Mouse (Mus musculus) stomach, embryonic 15.5 days (tissue): Measurements from ENCODE around the gene Arhgap18. TPM values are rescaled to one million over a fixed set of nuclear protein-coding genes. Genes with fewer than 3 reads are reported as not detected.

Source experiments
- ATAC-seq: fragments of 200-750 bp; cut with Nextera tagmentation; 2 replicates; pipeline ENCODE4 v1.8.0; 2017; ENCODE audit warnings: low read depth, moderate number of reproducible peaks, moderate TSS enrichment; ENCODE audit not compliant: insufficient read depth, low FRiP score
- H3K27ac ChIP-seq: fragments of 300-500 bp; sonication (generic); 2 replicates; pipeline ENCODE4 v1.5.1; 2015; ENCODE audit warnings: mild to moderate bottlenecking, inconsistent platforms
- H3K27me3 ChIP-seq: fragments of 300-500 bp; sonication (generic); replicated peaks from 2 replicates; pipeline ENCODE4 v1.6.1; 2015; ENCODE audit warnings: inconsistent platforms
- H3K36me3 ChIP-seq: fragments of 300-500 bp; sonication (generic); 2 replicates; pipeline ENCODE4 v1.6.1; 2015; ENCODE audit warnings: inconsistent platforms
- H3K4me1 ChIP-seq: fragments of 300-500 bp; sonication (generic); 2 replicates; pipeline ENCODE4 v1.6.1; 2015; ENCODE audit warnings: inconsistent platforms
- H3K4me2 ChIP-seq: fragments of 300-500 bp; sonication (generic); 2 replicates; pipeline ENCODE4 v1.6.1; 2015; ENCODE audit warnings: mild to moderate bottlenecking, inconsistent platforms
- H3K4me3 ChIP-seq: fragments of 300-500 bp; sonication (generic); replicated peaks from 2 replicates; pipeline ENCODE4 v1.5.1; 2015; ENCODE audit warnings: inconsistent platforms
- H3K9ac ChIP-seq: fragments of 300-500 bp; sonication (generic); 2 replicates; pipeline ENCODE4 v1.6.1; 2015; ENCODE audit warnings: inconsistent platforms
- H3K9me3 ChIP-seq: fragments of 300-500 bp; sonication (generic); 2 replicates; pipeline ENCODE4 v1.6.1; 2016; ENCODE audit warnings: inconsistent platforms
- WGBS: fragments of 180-500 bp; shearing (Covaris S2); methylation state at CpG from one replicate; pipeline ENCODE4 v1.1.7; 2015; 5-methylcytosine and 5-hydroxymethylcytosine counted together
- polyA plus RNA-seq: library from polyadenylated mRNA; unstranded; fragments of >200 nt; fragmentation: Nextera tagmentation; extraction: Ambion mirVana; gene quantifications from 2 replicates; pipeline ENCODE4 v1.2.1, GENCODE M21; 2015

Gene Arhgap18
- polyA plus RNA-seq, 1 experiment from 2014 or later = 35.6 TPM

DNA sequence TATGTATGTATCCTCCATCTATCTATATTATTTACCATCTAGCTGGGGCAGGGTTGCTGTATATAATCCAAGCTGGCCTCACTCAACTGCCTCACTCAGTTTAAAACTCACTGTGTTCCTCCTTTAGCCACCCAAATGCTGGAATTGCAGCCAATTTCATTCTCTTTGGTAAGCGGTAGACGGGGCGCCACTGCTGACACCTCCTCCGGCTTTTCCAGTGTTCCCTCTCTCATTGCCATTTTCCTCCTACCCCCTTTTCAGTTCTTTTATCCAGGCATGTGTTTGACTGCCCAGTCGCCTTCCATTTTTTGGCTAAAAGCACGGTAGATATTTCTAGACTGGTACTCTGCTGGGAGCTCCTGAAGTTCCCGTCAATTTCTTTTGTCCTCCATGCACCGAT, 62.4 kb downstream of the Arhgap18 start:
- H3K27ac ChIP-seq = no peak overlapping the region
- H3K4me2 ChIP-seq = no peak overlapping the region
- H3K36me3 ChIP-seq = no peaks in the 10 kb centered on the region
- no peak overlapping the region for H3K4me3 ChIP-seq
- no peak for ATAC-seq
- no peaks in the 10 kb centered on the region for H3K4me1 ChIP-seq
- no peaks in the 10 kb centered on the region for H3K9me3 ChIP-seq
- 91% methylated on average over 8 of the region's 8 CpGs for WGBS
- H3K27me3 ChIP-seq = no peaks in the 10 kb centered on the region
- no peak overlapping the region for H3K9ac ChIP-seq

GRCm38 (mm10) chr10:26820326-26820725, 67.1 kb downstream of the Arhgap18 start:
- Histone ChIP-seq H3K4me3 (no peak overlapping the region), H3K36me3 (no peaks in the 10 kb centered on the region), H3K4me2 (no peak overlapping the region), H3K9ac (no peak overlapping the region), H3K27me3 (no peaks in the 10 kb centered on the region), H3K4me1 (no peaks in the 10 kb centered on the region), H3K27ac (no peak overlapping the region), H3K9me3 (no peaks in the 10 kb centered on the region)
- no peak for ATAC-seq

- Histone ChIP-seq H3K27me3 (no peaks in the 10 kb centered on the region), H3K4me1 (no peaks in the 10 kb centered on the region), H3K27ac (no peak overlapping the region), H3K9me3 (no peaks in the 10 kb centered on the region), H3K36me3 (no peaks in the 10 kb centered on the region), H3K4me3 (no peak overlapping the region), H3K4me2 (no peak overlapping the region), H3K9ac (no peak overlapping the region)
- ATAC-seq = no peak
- 81% methylated on average over 1 of the region's 1 CpGs for WGBS
Measured at GRCm38 (mm10) chr10:26820936-26821335, 67.7 kb downstream of the Arhgap18 start.

DNA sequence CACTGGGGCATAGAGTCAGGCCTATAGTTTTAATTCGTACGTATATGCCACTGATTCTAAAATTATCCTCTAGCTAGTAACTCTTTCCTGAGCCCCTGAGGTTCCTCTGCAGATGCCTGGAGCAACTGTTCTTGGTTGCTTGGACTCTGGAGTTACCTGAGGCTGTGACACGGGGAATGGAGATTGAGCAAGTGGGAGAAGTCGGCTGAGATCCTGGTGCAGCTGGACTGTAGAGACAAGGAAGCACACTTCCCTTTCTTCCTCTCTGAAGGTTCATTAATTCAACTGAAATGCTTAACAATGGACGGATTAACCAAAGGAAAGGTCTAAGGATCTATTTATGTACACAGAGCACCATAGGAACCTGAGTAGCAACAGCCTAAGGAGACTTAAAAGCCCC, 70.8 kb downstream of the Arhgap18 start:
- no peaks in the 10 kb centered on the region for H3K27me3 ChIP-seq
- no peaks in the 10 kb centered on the region for H3K36me3 ChIP-seq
- no peaks in the 10 kb centered on the region for H3K9me3 ChIP-seq
- H3K9ac ChIP-seq = no peak overlapping the region
- no peak for ATAC-seq
- no peak overlapping the region for H3K27ac ChIP-seq
- no peak overlapping the region for H3K4me2 ChIP-seq
- H3K4me3 ChIP-seq = no peak overlapping the region
- no peaks in the 10 kb centered on the region for H3K4me1 ChIP-seq
- WGBS = 77% methylated on average over 5 of the region's 5 CpGs

DNA sequence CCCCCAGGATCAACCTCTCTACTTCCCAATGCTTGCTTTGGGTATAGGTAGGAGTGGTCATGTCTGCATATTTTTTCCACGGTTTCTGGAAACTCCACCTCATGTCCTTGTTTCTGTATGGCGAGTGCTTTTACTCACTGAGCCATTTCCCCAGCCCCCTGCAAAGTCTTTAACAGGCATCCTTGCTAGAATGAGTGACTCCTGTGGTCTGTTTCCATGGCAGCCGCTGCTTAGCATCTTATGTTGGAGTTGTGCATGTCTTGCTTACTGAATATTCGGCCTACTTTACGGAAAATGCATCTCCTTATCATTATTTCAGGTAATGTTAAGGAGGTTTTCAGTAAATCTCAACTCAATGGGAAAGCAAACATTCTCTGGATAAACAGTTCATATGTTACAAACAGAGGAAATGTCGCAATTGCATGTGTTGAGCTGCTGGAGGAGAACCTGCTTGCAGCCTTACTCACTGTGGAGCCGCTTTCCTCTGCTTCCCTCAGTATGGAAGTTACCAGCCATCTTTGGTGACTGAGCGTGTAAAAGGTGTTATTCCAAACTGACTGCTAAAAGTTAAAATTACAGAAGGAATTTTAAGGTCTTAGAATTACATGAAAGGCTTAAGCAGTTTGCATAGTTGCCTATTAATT, 72.1 kb downstream of the Arhgap18 start:
- H3K27ac ChIP-seq = no peak overlapping the region
- ATAC-seq = no peak

DNA sequence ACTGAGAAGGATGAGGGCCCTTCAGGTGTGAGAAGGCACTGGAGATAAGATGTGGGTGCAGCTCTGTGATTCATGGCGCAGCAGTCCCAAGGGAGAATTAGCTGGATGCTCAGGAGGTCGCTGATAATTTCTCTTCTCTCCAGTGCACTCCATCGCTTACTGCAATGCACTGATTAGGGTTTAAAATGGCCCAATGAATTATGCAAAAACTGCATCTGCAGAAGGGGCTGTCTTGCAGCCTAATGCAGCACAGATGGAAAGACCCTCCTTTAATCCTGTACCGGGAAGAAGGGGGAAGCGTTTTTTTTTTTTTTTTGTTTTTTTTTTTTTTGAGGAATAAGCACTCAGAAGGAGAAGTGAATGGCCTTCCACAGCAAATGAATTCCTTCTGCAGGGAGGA, 74.1 kb downstream of the Arhgap18 start:
- Histone ChIP-seq H3K9ac (no peak overlapping the region), H3K27me3 (no peaks in the 10 kb centered on the region), H3K9me3 (no peaks in the 10 kb centered on the region), H3K27ac (no peak overlapping the region), H3K4me1 (no peaks in the 10 kb centered on the region), H3K4me3 (no peak overlapping the region), H3K36me3 (no peaks in the 10 kb centered on the region), H3K4me2 (no peak overlapping the region)
- no peak for ATAC-seq
- 53% methylated on average over 5 of the region's 5 CpGs for WGBS

More for the DNA sequence above, 72.1 kb downstream of the Arhgap18 start:
- Histone ChIP-seq H3K9ac (no peak overlapping the region), H3K4me2 (no peak overlapping the region), H3K27me3 (no peaks in the 10 kb centered on the region), H3K36me3 (no peaks in the 10 kb centered on the region), H3K4me1 (no peaks in the 10 kb centered on the region), H3K4me3 (no peak overlapping the region), H3K9me3 (no peaks in the 10 kb centered on the region)
- WGBS = 78% methylated on average over 8 of the region's 8 CpGs

DNA sequence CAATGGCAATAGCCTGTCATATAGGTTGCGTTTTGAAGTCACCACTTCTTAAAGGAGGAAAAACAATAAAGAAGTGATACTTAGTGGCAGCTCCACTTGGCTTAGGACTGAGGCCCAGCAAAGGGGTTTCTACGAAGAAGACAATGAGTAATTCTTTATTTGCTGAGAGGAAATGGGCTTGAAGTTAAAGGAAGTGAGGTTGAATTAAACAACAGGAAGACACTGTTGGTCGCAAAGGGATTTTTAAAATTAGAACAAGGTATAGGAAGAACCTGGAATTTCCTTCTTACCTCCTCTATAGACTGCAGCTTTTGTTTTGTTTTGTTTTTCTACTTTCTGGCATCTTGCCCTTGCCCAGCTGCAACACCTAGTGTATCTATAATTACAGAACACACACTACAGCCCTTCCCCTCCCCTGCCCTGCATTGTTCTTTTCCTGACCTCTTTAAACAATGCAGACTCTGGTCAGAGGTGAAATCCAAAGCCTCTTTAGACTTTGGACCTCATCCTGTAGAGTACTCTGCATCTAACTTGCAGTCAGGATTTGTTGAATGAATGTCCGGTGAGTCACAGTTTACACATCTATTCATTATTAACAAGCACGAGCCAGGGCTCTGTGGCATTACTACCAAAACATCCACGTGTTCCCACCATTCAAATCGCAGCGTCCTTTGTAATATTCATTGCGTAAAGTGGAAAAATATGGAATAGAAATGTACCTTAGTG, 75.4 kb downstream of the Arhgap18 start:
- WGBS = 49% methylated on average over 9 of the region's 9 CpGs

GRCm38 (mm10) chr10:26832068-26832467, 78.8 kb downstream of the Arhgap18 start:
- H3K4me3 ChIP-seq = no peak overlapping the region
- 86% methylated on average over 3 of the region's 3 CpGs for WGBS
- no peak for ATAC-seq
- H3K9me3 ChIP-seq = no peaks in the 10 kb centered on the region
- H3K9ac ChIP-seq = no peak overlapping the region
- H3K27me3 ChIP-seq = no peaks in the 10 kb centered on the region
- no peaks in the 10 kb centered on the region for H3K4me1 ChIP-seq
- H3K36me3 ChIP-seq = no peaks in the 10 kb centered on the region
- no peak overlapping the region for H3K4me2 ChIP-seq
- no peak overlapping the region for H3K27ac ChIP-seq

More for the DNA sequence above, 75.4 kb downstream of the Arhgap18 start:
- no peaks in the 10 kb centered on the region for H3K4me1 ChIP-seq
- no peaks in the 10 kb centered on the region for H3K36me3 ChIP-seq
- no peaks in the 10 kb centered on the region for H3K27me3 ChIP-seq
- H3K27ac ChIP-seq = peak overlapping the region; percentile 65; the same call in 1 of the 2 replicates
- no peak overlapping the region for H3K9ac ChIP-seq
- H3K9me3 ChIP-seq = no peaks in the 10 kb centered on the region
- ATAC-seq = peak; percentile 93
- H3K4me3 ChIP-seq = no peak overlapping the region
- H3K4me2 ChIP-seq = no peak overlapping the region

DNA sequence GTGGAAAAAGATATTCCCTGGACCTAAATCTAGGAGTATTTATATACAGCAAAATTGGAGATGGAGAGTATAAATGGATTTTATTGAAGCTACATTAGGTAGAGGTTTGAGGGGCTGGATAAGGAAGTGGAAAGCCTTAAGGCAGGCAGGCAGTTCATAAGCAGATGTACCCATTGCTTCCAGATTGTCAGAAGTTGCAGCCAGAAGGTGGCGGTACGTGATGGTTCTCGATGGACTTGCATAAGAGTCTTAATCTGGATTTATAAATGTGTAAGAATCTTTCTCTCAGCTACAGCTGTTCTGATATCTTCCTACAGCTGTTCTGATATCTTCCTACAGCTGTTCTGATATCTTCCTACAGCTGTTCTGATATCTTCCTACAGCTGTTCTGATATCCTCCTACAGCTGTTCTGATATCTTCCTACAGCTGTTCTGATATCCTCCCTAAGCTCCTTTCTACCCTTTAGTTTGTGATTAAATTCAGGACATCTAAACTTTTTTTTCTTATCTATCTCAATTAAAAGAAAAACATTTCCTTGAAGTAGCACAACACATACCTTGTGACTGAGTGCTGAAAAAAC, 79.5 kb downstream of the Arhgap18 start:
- Histone ChIP-seq H3K9me3 (no peaks in the 10 kb centered on the region), H3K4me1 (no peaks in the 10 kb centered on the region), H3K27ac (no peak overlapping the region), H3K36me3 (no peaks in the 10 kb centered on the region), H3K9ac (no peak overlapping the region), H3K27me3 (no peaks in the 10 kb centered on the region), H3K4me3 (no peak overlapping the region), H3K4me2 (no peak overlapping the region)
- 84% methylated on average over 3 of the region's 3 CpGs for WGBS
- no peak for ATAC-seq

DNA sequence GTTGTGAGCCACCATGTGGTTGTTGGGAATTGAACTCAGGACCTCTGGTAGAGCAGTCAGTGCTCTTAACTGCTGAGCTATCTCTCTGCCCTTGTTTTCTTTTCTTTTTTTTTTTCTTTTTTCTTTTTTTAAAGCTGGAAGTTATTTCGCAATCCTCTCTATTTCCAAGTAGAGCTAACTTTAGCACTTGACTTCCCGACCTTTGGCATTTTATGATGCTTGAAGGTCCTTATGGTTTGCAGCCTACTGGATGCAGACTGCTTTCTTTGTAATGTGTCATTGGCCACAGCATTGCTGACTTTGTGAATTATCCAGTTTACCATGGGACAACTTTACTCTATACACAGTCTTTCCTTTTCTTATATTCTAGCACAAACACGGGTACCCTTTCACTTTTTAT, 80.2 kb downstream of the Arhgap18 start:
- Histone ChIP-seq H3K4me1 (no peaks in the 10 kb centered on the region), H3K9ac (no peak overlapping the region), H3K9me3 (no peaks in the 10 kb centered on the region), H3K27ac (no peak overlapping the region), H3K4me3 (no peak overlapping the region), H3K36me3 (no peaks in the 10 kb centered on the region), H3K4me2 (no peak overlapping the region), H3K27me3 (no peaks in the 10 kb centered on the region)
- ATAC-seq = no peak; the same call in 1 of the 2 replicates
- 74% methylated on average over 3 of the region's 3 CpGs for WGBS

DNA sequence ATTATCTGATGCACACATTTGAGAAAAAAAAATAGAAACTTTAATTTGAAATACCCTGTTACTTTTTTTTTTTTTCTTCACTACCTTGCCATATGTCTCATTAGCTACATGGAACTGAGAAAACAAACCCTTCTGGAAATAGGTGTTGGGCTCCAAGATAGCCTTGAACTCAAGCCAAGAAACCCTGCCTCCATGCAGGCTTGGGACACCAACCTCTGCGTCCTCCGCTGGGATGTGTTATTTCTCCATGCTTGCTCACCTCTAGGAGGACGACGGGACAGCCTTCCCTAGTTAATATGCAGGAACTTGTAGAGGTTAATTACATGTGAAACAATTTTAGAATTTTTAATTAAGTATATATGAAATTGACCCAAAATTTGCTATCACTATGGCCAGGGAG, 96.1 kb downstream of the Arhgap18 start:
- Histone ChIP-seq H3K27me3 (no peaks in the 10 kb centered on the region), H3K4me3 (no peak overlapping the region), H3K27ac (no peak overlapping the region), H3K36me3 (no peaks in the 10 kb centered on the region), H3K4me2 (no peak overlapping the region), H3K9ac (no peak overlapping the region), H3K9me3 (no peaks in the 10 kb centered on the region), H3K4me1 (no peaks in the 10 kb centered on the region)
- 84% methylated on average over 4 of the region's 4 CpGs for WGBS
- ATAC-seq = no peak

DNA sequence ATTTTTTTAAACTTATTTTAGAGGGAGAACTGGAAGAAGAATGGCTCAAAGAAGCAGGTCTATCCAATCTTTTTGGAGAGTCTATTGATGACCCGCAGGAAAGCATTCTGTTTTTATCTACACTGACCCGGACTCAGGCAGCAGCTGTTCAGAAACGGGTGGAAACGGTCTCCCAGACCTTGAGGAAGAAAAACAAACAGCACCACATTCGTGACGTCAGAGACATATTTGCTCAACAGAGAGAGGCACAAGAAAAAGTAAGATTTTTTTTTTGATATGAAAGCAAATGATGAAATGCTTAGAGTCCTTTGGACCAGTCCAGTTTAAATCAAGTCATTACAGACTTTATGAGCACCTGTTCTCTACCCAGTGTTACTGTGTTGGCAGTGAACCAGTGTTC, 96.6 kb downstream of the Arhgap18 start:
- Histone ChIP-seq H3K4me1 (no peaks in the 10 kb centered on the region), H3K9ac (no peak overlapping the region), H3K9me3 (no peaks in the 10 kb centered on the region), H3K4me3 (no peak overlapping the region), H3K36me3 (no peaks in the 10 kb centered on the region), H3K4me2 (no peak overlapping the region), H3K27me3 (no peaks in the 10 kb centered on the region), H3K27ac (no peak overlapping the region)
- no peak for ATAC-seq
- WGBS = 45% methylated on average over 6 of the region's 6 CpGs
